ENCODE assay signal across 19 mouse cellular contexts in genomic region chr17:28736486-28736885, GRCm38 (mm10). TPM values are rescaled to one million over a fixed set of nuclear protein-coding genes. Genes with fewer than 3 reads are reported as not detected.
DNase-seq lines count a peak whose midpoint lies in the region; ATAC-seq and TF ChIP-seq lines count a peak whose summit lies in the region.
"Had no signal": no experiment of that assay in that cellular context is flagged by ENCODE, and none has a peak within 500 bp of the region (broad histone marks: within the 10 kb centered on the region; RNA-seq: fewer than 3 reads in every experiment).

No protein-coding gene starts in this region.

- intact Hi-C loops in heart, postnatal 36 days (cut with DNase I) = no loop called here

- WGBS in hindbrain, embryonic 11.5 days = 72% methylated on average over 4 of the region's 4 CpGs
- WGBS in hindbrain, postnatal 0 days = 78% methylated on average over 4 of the region's 4 CpGs
- WGBS in macrophage (ENCODE audit: missing documents) = 12% methylated on average over 4 of the region's 4 CpGs

- no peaks in the 10 kb centered on the region for H3K4me1 ChIP-seq in hindbrain, embryonic 11.5 days (replicated peaks; ENCODE audit: control insufficient read depth, insufficient read depth, low read length)
- no peaks in the 10 kb centered on the region for H3K4me1 ChIP-seq in hindbrain, postnatal 0 days (ENCODE audit: insufficient read depth, low read length)
- H3K4me1 ChIP-seq: forebrain, embryonic 13.5 days; limb, embryonic 13.5 days; neural tube, embryonic 15.5 days had no signal

- no peak for ATAC-seq in hindbrain, embryonic 11.5 days (ENCODE audit: low FRiP score)
- no peak for ATAC-seq in hindbrain, postnatal 0 days
- ATAC-seq: forebrain, embryonic 13.5 days had no signal

- no peak overlapping the region for H3K27ac ChIP-seq in hindbrain, embryonic 11.5 days (ENCODE audit: low read depth, low read length)
- no peak overlapping the region for H3K27ac ChIP-seq in hindbrain, postnatal 0 days
- H3K27ac ChIP-seq in macrophage = peak overlapping the region; percentile 84
- H3K27ac ChIP-seq: embryonic facial prominence, embryonic 15.5 days; forebrain, embryonic 13.5 days; limb, embryonic 13.5 days; neural tube, embryonic 15.5 days had no signal

- H3K4me3 ChIP-seq in hindbrain, embryonic 11.5 days (ENCODE audit: low read depth, low read length) = no peak overlapping the region
- no peak overlapping the region for H3K4me3 ChIP-seq in hindbrain, postnatal 0 days (ENCODE audit: low read length)
- no peak overlapping the region for H3K4me3 ChIP-seq in macrophage (ENCODE audit: inconsistent target)
- H3K4me3 ChIP-seq: embryonic facial prominence, embryonic 15.5 days; forebrain, embryonic 13.5 days; limb, embryonic 13.5 days; neural tube, embryonic 15.5 days had no signal

- peak; percentile 10 for DNase-seq in hindbrain, embryonic 11.5 days (ENCODE audit: low spot score)
- no peak for DNase-seq in hindbrain, postnatal 0 days (ENCODE audit: low spot score)
- peak; percentile 7 to 16 for DNase-seq in thymus, postnatal 36 days
- DNase-seq in thymus, postnatal 4 days = no peak
- no peak for DNase-seq in right cerebral cortex, adult 2 months (ENCODE audit: low spot score in 2 of 2)
- no peak for DNase-seq in heart, postnatal 36 days
- DNase-seq in left cerebral cortex, adult 9 months (ENCODE audit: low spot score in 2 of 2) = no peak
- DNase-seq: adrenal gland, postnatal 25 days; heart, postnatal 14 days; kidney, adult 11 months; kidney, postnatal 36 days; layer of hippocampus, postnatal 36 days; lung, postnatal 14 days had no signal

- H3K9me3 ChIP-seq in hindbrain, embryonic 11.5 days (ENCODE audit: control insufficient read depth, low read length) = no peaks in the 10 kb centered on the region
- H3K9me3 ChIP-seq in hindbrain, postnatal 0 days (ENCODE audit: low read length) = no peaks in the 10 kb centered on the region
- H3K9me3 ChIP-seq: embryonic facial prominence, embryonic 15.5 days; forebrain, embryonic 13.5 days; G1E; limb, embryonic 13.5 days; neural tube, embryonic 15.5 days had no signal

- H3K36me3 ChIP-seq in hindbrain, embryonic 11.5 days (ENCODE audit: control insufficient read depth, insufficient read depth, low read length) = 0 out of 2 replicates have a peak, but pooled peaks cover 4% of the 10 kb centered on the region
- H3K36me3 ChIP-seq in hindbrain, postnatal 0 days (ENCODE audit: insufficient read depth, low read length) = peaks cover 19% of the 10 kb centered on the region
- peaks cover 31% of the 10 kb centered on the region for H3K36me3 ChIP-seq in macrophage (ENCODE audit: inconsistent target)

- no peaks in the 10 kb centered on the region for H3K27me3 ChIP-seq in hindbrain, embryonic 11.5 days (ENCODE audit: control insufficient read depth, insufficient read depth, low read length)
- no peaks in the 10 kb centered on the region for H3K27me3 ChIP-seq in hindbrain, postnatal 0 days (ENCODE audit: insufficient read depth, low read length)
- H3K27me3 ChIP-seq: embryonic facial prominence, embryonic 15.5 days; forebrain, embryonic 13.5 days; limb, embryonic 13.5 days; neural tube, embryonic 15.5 days had no signal

- H3K4me2 ChIP-seq in hindbrain, embryonic 11.5 days (replicated peaks; ENCODE audit: low read depth, low read length) = no peak overlapping the region
- no peak overlapping the region for H3K4me2 ChIP-seq in hindbrain, postnatal 0 days (ENCODE audit: low read depth, low read length)
- H3K4me2 ChIP-seq: embryonic facial prominence, embryonic 15.5 days; forebrain, embryonic 13.5 days; limb, embryonic 13.5 days; neural tube, embryonic 15.5 days had no signal

- no peak for TF ChIP-seq CTCF in hindbrain, postnatal 0 days (IDR thresholded peaks at IDR 0.05; ENCODE audit: low read depth)

- peaks cover 33% of the 10 kb centered on the region; the same call in 1 of the 2 replicates for H3K79me2 ChIP-seq in macrophage (ENCODE audit: inconsistent target)

- H3K9ac ChIP-seq in hindbrain, embryonic 11.5 days (ENCODE audit: low read depth, low read length) = no peak overlapping the region
- no peak overlapping the region for H3K9ac ChIP-seq in hindbrain, postnatal 0 days (replicated peaks; ENCODE audit: low read length)
- H3K9ac ChIP-seq: embryonic facial prominence, embryonic 15.5 days; forebrain, embryonic 13.5 days; limb, embryonic 13.5 days; neural tube, embryonic 15.5 days had no signal

RNA-seq across cellular contexts. Expression of gene AC170998.1, which starts 10.6 kb away (rescaled TPM):
- 0.70 and 1.5 TPM in 2 replicates for polyA plus RNA-seq in hindbrain, embryonic 11.5 days (2014; fragmentation: Nextera tagmentation; extraction: Ambion mirVana)
- 2.3 and 4.3 TPM in 2 replicates for total RNA-seq in hindbrain, postnatal 0 days (2014; rRNA removed)
- 3.1 and 3.4 TPM in 2 replicates for polyA plus RNA-seq in hindbrain, postnatal 0 days (2015; fragmentation: Nextera tagmentation; extraction: Ambion mirVana)
- total RNA-seq in macrophage (2018; cell fraction: chromatin; rRNA removed) = 10 to 100 TPM in 25 of 26 experiments, 1 to 10 TPM in 1; 9.8 to 54.7 (median 22.9) TPM
- 1 to 10 TPM in 6 of 26 experiments, under 1 TPM in 6, not detected in 14; 0.14 to 2.6 (median 1.0) TPM for total RNA-seq in macrophage (2018; cell fraction: cytosol; rRNA removed)
- 10 to 100 TPM in 18 of 26 experiments, 1 to 10 TPM in 8; 3.2 to 41.5 (median 15.6) TPM for total RNA-seq in macrophage (2018; cell fraction: nucleus; rRNA removed)
- 0.93 to 1.7 TPM (median 0.96 TPM) in 3 replicates for polyA plus RNA-seq in macrophage (2018)
- total RNA-seq in heart, postnatal 36 days (2021) = under 1 TPM in 1 of 2 experiments, not detected in 1; 0.62 TPM
- polyA plus RNA-seq: G1E had no signal

RNA-seq across cellular contexts. Expression of gene Mapk13, which starts 32.6 kb away (rescaled TPM):
- 3.3 TPM in 2 replicates for polyA plus RNA-seq in hindbrain, embryonic 11.5 days (2014; fragmentation: Nextera tagmentation; extraction: Ambion mirVana)
- 0.37 TPM in 1 of 2 replicates, not detected in the other for total RNA-seq in hindbrain, postnatal 0 days (2014; rRNA removed)
- polyA plus RNA-seq in hindbrain, postnatal 0 days (2015; fragmentation: Nextera tagmentation; extraction: Ambion mirVana) = 1.7 and 1.9 TPM in 2 replicates
- 1 to 10 TPM in 2 of 26 experiments, under 1 TPM in 3, not detected in 21; 0.25 to 2.8 (median 0.83) TPM for total RNA-seq in macrophage (2018; cell fraction: chromatin; rRNA removed)
- total RNA-seq in macrophage (2018; cell fraction: cytosol; rRNA removed) = under 1 TPM in 11 of 26 experiments, not detected in 15; 0.05 to 0.33 (median 0.18) TPM
- under 1 TPM in 2 of 26 experiments, not detected in 24; 0.42 to 0.84 TPM for total RNA-seq in macrophage (2018; cell fraction: nucleus; rRNA removed)
- polyA plus RNA-seq in macrophage (2018) = 0.19 TPM in 1 of 3 replicates, not detected in the others
- total RNA-seq in heart, postnatal 36 days (2021) = under 1 TPM in 1 of 2 experiments, not detected in 1; 0.19 TPM
- polyA plus RNA-seq: G1E had no signal

RNA-seq across cellular contexts. Expression of gene Mapk14, which starts 45.4 kb away (rescaled TPM):
- 38.1 and 44.2 TPM in 2 replicates for polyA plus RNA-seq in hindbrain, embryonic 11.5 days (2014; fragmentation: Nextera tagmentation; extraction: Ambion mirVana)
- total RNA-seq in hindbrain, postnatal 0 days (2014; rRNA removed) = 35.7 and 41.8 TPM in 2 replicates
- 19.5 TPM in 2 replicates for polyA plus RNA-seq in hindbrain, postnatal 0 days (2015; fragmentation: Nextera tagmentation; extraction: Ambion mirVana)
- total RNA-seq in macrophage (2018; cell fraction: chromatin; rRNA removed) = 100 to 1,000 TPM in 24 of 26 experiments, 10 to 100 TPM in 2; 72.8 to 323 (median 169) TPM
- total RNA-seq in macrophage (2018; cell fraction: cytosol; rRNA removed) = 100 to 1,000 TPM in 8 of 26 experiments, 10 to 100 TPM in 18; 72.7 to 112 (median 94.7) TPM
- 100 to 1,000 TPM in 21 of 26 experiments, 10 to 100 TPM in 5; 70.1 to 212 (median 141) TPM for total RNA-seq in macrophage (2018; cell fraction: nucleus; rRNA removed)
- 62.0 to 93.5 TPM (median 63.5 TPM) in 3 replicates for polyA plus RNA-seq in macrophage (2018)
- total RNA-seq in heart, postnatal 36 days (2021) = 10 to 100 TPM; 49.6 to 54.5 TPM

RNA-seq across cellular contexts. Expression of gene Slc26a8, which starts 46.5 kb away (rescaled TPM):
- 0.38 and 0.52 TPM in 2 replicates for polyA plus RNA-seq in hindbrain, embryonic 11.5 days (2014; fragmentation: Nextera tagmentation; extraction: Ambion mirVana)
- total RNA-seq in hindbrain, postnatal 0 days (2014; rRNA removed) = 1.9 and 3.4 TPM in 2 replicates
- polyA plus RNA-seq in hindbrain, postnatal 0 days (2015; fragmentation: Nextera tagmentation; extraction: Ambion mirVana) = 1.7 and 2.2 TPM in 2 replicates
- total RNA-seq in macrophage (2018; cell fraction: chromatin; rRNA removed) = 1 to 10 TPM in 10 of 26 experiments, under 1 TPM in 9, not detected in 7; 0.27 to 2.9 (median 1.0) TPM
- under 1 TPM in 2 of 26 experiments, not detected in 24; 0.13 to 0.29 TPM for total RNA-seq in macrophage (2018; cell fraction: cytosol; rRNA removed)
- under 1 TPM in 10 of 26 experiments, not detected in 16; 0.17 to 0.91 (median 0.68) TPM for total RNA-seq in macrophage (2018; cell fraction: nucleus; rRNA removed)
- not detected in 3 replicates for polyA plus RNA-seq in macrophage (2018)
- under 1 TPM; 0.33 to 0.57 TPM for total RNA-seq in heart, postnatal 36 days (2021)

Comparison
In these comparisons a context has a peak if more than half of its experiments do, and no peak if none do; other contexts are left out.
1. DNase-seq: peak in hindbrain, embryonic 11.5 days (single experiment) and thymus, postnatal 36 days (2 of 2); none in hindbrain, postnatal 0 days (single experiment), thymus, postnatal 4 days (single experiment), right cerebral cortex, adult 2 months (0 of 2), heart, postnatal 36 days (0 of 2) and left cerebral cortex, adult 9 months (0 of 2).